Mouse (Mus musculus) cortical plate, adult 2 months (tissue): ENCODE measurements around the gene Apopt1.

Experiments
- CTCF ChIP-seq: fragments of 200-500 bp; IDR thresholded peaks from 2 replicates; pipeline ENCODE4 v1.5.1; 2011; ENCODE audit warnings: mild to moderate bottlenecking, control low read depth, low read length; ENCODE audit not compliant: insufficient read depth; ENCODE audit errors: extremely low read depth
- POLR2A ChIP-seq: fragments of 200-500 bp; IDR thresholded peaks from 2 replicates; pipeline ENCODE4 v1.6.1; 2011; ENCODE audit warnings: mild to moderate bottlenecking, low read length, control low read depth; ENCODE audit not compliant: insufficient read depth; ENCODE audit errors: extremely low read depth

- TF ChIP-seq POLR2A (peak; percentile 20; the same call in 1 of the 2 replicates), CTCF (no peak)
Observed at GRCm38 (mm10) chr12:111671431-111671902, 41.6 kb upstream of the Apopt1 start.
